Mouse (Mus musculus) limb, embryonic 10.5 days (tissue): ENCODE data around the gene Naaladl2. TPM values are rescaled to one million over a fixed set of nuclear protein-coding genes. Genes with fewer than 3 reads are reported as not detected.

Source experiments
- DNase-seq: peaks from one replicate; pipeline ENCODE4 v3.0.0-alpha.2; 2017; ENCODE audit warnings: low spot score
- H3K27ac ChIP-seq: fragments of 300-500 bp; sonication (generic); 2 replicates; pipeline ENCODE4 v1.5.1; 2016; ENCODE audit warnings: mild to moderate bottlenecking
- H3K27me3 ChIP-seq: fragments of 300-500 bp; sonication (generic); 2 replicates; pipeline ENCODE4 v1.6.1; 2016; ENCODE audit warnings: low read depth, mild to moderate bottlenecking; ENCODE audit not compliant: poor library complexity, severe bottlenecking
- H3K36me3 ChIP-seq: fragments of 300-500 bp; sonication (generic); 2 replicates; pipeline ENCODE4 v1.6.1; 2016; ENCODE audit warnings: mild to moderate bottlenecking, moderate library complexity
- H3K4me1 ChIP-seq: fragments of 300-500 bp; sonication (generic); 2 replicates; pipeline ENCODE4 v1.6.1; 2016
- H3K4me3 ChIP-seq: fragments of 300-500 bp; sonication (generic); 2 replicates; pipeline ENCODE4 v1.5.1; 2016; ENCODE audit warnings: mild to moderate bottlenecking, moderate library complexity
- H3K9me3 ChIP-seq: fragments of 300-500 bp; sonication (generic); replicated peaks from 2 replicates; pipeline ENCODE4 v1.6.1; 2016; ENCODE audit warnings: mild to moderate bottlenecking
- WGBS: fragments of 180-500 bp; shearing (Covaris S2); methylation state at CpG from one replicate; pipeline ENCODE4 v1.1.7; 2016; 5-methylcytosine and 5-hydroxymethylcytosine counted together
- polyA plus RNA-seq: library from polyadenylated mRNA; unstranded; fragments of >200 nt; fragmentation: Nextera tagmentation; extraction: Ambion mirVana; gene quantifications from 2 replicates; pipeline ENCODE4 v1.2.1, GENCODE M21; 2016

Gene Naaladl2
- polyA plus RNA-seq, result 0.34 and 0.44 TPM in 2 replicates

DNA sequence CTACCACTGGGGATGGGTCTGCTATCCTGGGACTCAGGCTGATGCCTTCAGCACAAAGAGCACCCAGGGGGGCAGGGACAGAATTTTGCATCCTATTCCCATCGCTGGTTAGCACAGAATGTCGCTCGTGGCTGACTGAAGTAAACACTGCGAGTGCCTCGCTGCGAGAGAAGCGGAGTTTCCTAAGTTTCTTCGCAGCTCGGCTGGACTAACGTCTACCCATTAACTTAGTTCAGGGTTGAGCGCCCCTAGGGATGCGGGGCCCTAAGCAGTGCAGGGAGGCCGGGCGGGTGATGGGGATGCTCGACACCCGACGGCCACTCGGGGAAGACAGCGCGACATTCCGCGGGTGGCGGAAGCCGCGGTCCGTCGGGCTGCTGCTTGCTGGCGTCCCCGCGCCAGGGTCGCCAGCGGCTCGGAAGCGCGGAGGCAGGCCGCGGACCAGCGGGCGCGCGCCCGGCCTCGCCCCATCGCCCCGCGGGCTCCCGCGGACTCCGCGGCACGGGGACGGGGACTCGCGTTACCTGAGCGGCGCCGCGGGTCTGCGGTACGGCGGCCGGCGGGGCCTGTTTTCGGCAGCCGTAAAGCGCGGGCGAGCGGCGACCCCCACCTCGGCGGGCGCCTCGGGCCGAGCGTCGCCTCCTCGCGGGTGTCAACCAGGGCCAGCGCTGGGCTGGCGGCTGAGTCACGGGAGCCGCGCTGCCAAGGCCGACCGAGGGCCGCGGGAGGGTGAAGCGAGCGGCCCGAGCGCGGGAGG lies at the start of gene Naaladl2:
Gene Naaladl2, minus strand, starts transcription at position 707 of the 757 bp plus-strand sequence.
- H3K36me3 ChIP-seq, result no peaks in the 10 kb centered on the region
- under 1% methylated on average over 85 of the region's 93 CpGs for WGBS
- peak within 1 kb of the TSS; percentile 94 for H3K27ac ChIP-seq
- H3K4me1 ChIP-seq, result peaks cover 8% of the 10 kb centered on the region
- peak within 1 kb of the TSS; percentile 67 for H3K4me3 ChIP-seq
- H3K27me3 ChIP-seq, result no peaks in the 10 kb centered on the region
- peak; percentile 78 for DNase-seq
- no peaks in the 10 kb centered on the region for H3K9me3 ChIP-seq

- DNase-seq, result no peak
- H3K9me3 ChIP-seq, result peaks cover 4% of the 10 kb centered on the region; the same call in 1 of the 2 replicates
- 93% methylated on average over 13 of the region's 13 CpGs for WGBS
- 0 out of 2 replicates have a peak, but pooled peaks cover 5% of the 10 kb centered on the region for H3K36me3 ChIP-seq
- H3K4me3 ChIP-seq, result no peak overlapping the region
- no peaks in the 10 kb centered on the region for H3K4me1 ChIP-seq
- no peaks in the 10 kb centered on the region for H3K27me3 ChIP-seq
- no peak overlapping the region for H3K27ac ChIP-seq
Observed at GRCm38 (mm10) chr3:25151721-25152120, 7.7 kb upstream of the Naaladl2 start.

GRCm38 (mm10) chr3:25147271-25147670 lies 3.2 kb upstream of the Naaladl2 start:
- Histone ChIP-seq H3K4me1 (peaks cover 8% of the 10 kb centered on the region), H3K36me3 (0 out of 2 replicates have a peak, but pooled peaks cover 5% of the 10 kb centered on the region), H3K9me3 (peaks cover 4% of the 10 kb centered on the region; the same call in 1 of the 2 replicates), H3K27ac (no peak overlapping the region), H3K27me3 (no peaks in the 10 kb centered on the region), H3K4me3 (no peak overlapping the region)
- no peak for DNase-seq

DNA sequence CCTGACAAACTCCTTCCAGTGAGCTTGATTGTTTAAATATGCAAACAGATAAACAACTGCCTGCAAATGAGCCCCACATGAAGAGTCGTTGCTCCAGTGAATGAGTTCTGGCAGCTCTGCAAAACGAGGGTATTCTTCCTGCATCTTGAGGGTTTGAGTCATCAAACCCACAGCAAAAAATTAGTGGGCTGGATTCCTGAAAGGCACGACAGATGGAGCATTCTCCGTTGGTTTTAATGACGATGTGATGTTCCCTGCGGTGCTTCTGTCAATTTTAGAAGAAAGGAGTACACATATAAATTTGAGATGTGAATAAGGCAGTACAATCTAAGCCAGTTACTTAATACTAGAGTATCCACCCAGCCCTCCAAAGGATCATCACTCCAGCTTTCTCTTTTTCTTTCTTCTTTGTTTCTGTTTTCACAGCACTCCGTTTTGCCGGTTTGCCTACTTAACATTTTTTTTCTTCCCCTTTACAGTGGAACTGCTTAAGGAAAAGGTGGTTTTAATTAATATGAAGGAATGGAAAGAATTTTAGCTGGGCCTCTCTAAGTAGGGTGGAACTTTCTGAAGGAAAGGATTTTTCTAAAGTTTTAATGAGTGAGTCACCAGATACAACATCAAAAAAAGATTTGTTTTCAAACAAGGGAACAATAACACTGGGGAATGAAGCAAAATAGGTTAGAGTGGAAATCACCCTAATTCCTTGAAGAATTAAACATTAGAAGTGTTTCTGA lies 1.1 kb upstream of the Naaladl2 start:
- DNase-seq, result no peak
- H3K36me3 ChIP-seq, result no peaks in the 10 kb centered on the region
- H3K27ac ChIP-seq, result peak overlapping the region; percentile 94
- peaks cover 8% of the 10 kb centered on the region for H3K4me1 ChIP-seq
- 18% methylated on average over 8 of the region's 8 CpGs for WGBS
- no peaks in the 10 kb centered on the region for H3K9me3 ChIP-seq
- H3K27me3 ChIP-seq, result no peaks in the 10 kb centered on the region
- H3K4me3 ChIP-seq, result peak overlapping the region; percentile 67; the same call in 1 of the 2 replicates

GRCm38 (mm10) chr3:25143111-25143510 lies 950 bp downstream of the Naaladl2 start:
- Histone ChIP-seq H3K36me3 (no peaks in the 10 kb centered on the region), H3K4me3 (peak overlapping the region; percentile 67), H3K27ac (peak overlapping the region; percentile 94), H3K4me1 (peaks cover 8% of the 10 kb centered on the region), H3K9me3 (no peaks in the 10 kb centered on the region), H3K27me3 (no peaks in the 10 kb centered on the region)
- DNase-seq, result no peak
- 61% methylated on average over 6 of the region's 6 CpGs for WGBS

- Histone ChIP-seq H3K4me1 (no peaks in the 10 kb centered on the region), H3K9me3 (no peaks in the 10 kb centered on the region), H3K4me3 (no peak overlapping the region), H3K36me3 (no peaks in the 10 kb centered on the region), H3K27ac (no peak overlapping the region), H3K27me3 (no peaks in the 10 kb centered on the region)
- WGBS, result 44% methylated on average over 3 of the region's 3 CpGs
- DNase-seq, result no peak
Observed at GRCm38 (mm10) chr3:25131848-25132247, 12.2 kb downstream of the Naaladl2 start.

DNA sequence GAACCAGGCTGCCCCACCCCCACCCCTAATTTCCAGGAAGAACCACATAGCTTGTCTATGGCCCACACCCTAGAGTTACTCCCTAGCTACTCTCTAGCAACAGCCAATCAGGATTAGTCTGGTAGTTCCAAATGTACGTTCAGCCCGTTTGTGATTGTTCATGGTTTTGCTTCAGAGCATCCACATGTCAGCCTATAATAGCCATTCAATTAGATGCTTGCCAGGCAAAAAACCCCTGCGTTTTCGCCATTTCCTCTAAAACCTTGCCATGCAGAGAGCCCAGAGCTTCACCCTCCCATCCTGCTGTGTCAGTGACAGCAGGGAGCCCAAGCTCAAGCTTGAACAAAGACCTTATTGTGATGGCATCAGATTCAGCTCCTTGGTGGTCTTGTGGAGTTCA lies 16.2 kb downstream of the Naaladl2 start:
- Histone ChIP-seq H3K27ac (no peak overlapping the region), H3K27me3 (no peaks in the 10 kb centered on the region), H3K4me1 (0 out of 2 replicates have a peak, but pooled peaks cover 2% of the 10 kb centered on the region), H3K36me3 (no peaks in the 10 kb centered on the region), H3K4me3 (no peak overlapping the region), H3K9me3 (no peaks in the 10 kb centered on the region)
- DNase-seq, result no peak
- WGBS, result 61% methylated on average over 4 of the region's 4 CpGs

GRCm38 (mm10) chr3:25124919-25125846 lies 18.9 kb downstream of the Naaladl2 start:
- Histone ChIP-seq H3K27ac (no peak overlapping the region), H3K4me1 (0 out of 2 replicates have a peak, but pooled peaks cover 2% of the 10 kb centered on the region), H3K9me3 (no peaks in the 10 kb centered on the region), H3K4me3 (no peak overlapping the region), H3K27me3 (no peaks in the 10 kb centered on the region), H3K36me3 (no peaks in the 10 kb centered on the region)
- WGBS, result 71% methylated on average over 5 of the region's 5 CpGs
- DNase-seq, result no peak

- 75% methylated on average over 4 of the region's 4 CpGs for WGBS
Observed at GRCm38 (mm10) chr3:25113107-25113506, 31.0 kb downstream of the Naaladl2 start.

GRCm38 (mm10) chr3:25108997-25109396 lies 35.1 kb downstream of the Naaladl2 start:
- no peak for DNase-seq
- Histone ChIP-seq H3K4me1 (no peaks in the 10 kb centered on the region), H3K36me3 (no peaks in the 10 kb centered on the region), H3K9me3 (no peaks in the 10 kb centered on the region), H3K4me3 (no peak overlapping the region), H3K27ac (no peak overlapping the region), H3K27me3 (no peaks in the 10 kb centered on the region)
- 82% methylated on average over 3 of the region's 3 CpGs for WGBS

More at GRCm38 (mm10) chr3:25113107-25113506, 31.0 kb downstream of the Naaladl2 start:
- Histone ChIP-seq H3K4me3 (no peak overlapping the region), H3K27ac (no peak overlapping the region), H3K9me3 (no peaks in the 10 kb centered on the region), H3K27me3 (no peaks in the 10 kb centered on the region), H3K36me3 (no peaks in the 10 kb centered on the region), H3K4me1 (no peaks in the 10 kb centered on the region)
- no peak for DNase-seq

DNA sequence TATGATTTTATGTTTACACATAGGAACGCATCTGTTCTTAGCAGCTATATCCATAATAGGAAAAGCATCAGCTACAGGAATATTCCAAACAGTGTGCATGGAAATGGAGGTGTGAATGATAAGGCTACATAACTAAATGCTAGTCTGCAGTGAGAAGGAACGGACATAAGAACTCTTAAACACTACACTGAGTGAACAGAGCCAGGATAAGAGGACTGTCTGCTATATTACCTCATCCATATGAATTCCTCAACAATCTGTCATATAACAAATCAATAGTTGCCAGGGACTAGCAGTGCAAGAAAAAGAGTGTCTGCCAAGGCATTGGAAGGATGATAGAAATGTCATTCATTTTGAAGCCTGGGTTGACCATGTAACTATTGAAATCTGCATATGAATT lies 51.1 kb downstream of the Naaladl2 start:
- H3K36me3 ChIP-seq, result no peaks in the 10 kb centered on the region
- no peak overlapping the region for H3K27ac ChIP-seq
- no peak for DNase-seq
- H3K9me3 ChIP-seq, result no peaks in the 10 kb centered on the region
- no peak overlapping the region for H3K4me3 ChIP-seq
- WGBS, result 90% methylated on average over 2 of the region's 2 CpGs
- no peaks in the 10 kb centered on the region for H3K27me3 ChIP-seq
- no peaks in the 10 kb centered on the region for H3K4me1 ChIP-seq

DNA sequence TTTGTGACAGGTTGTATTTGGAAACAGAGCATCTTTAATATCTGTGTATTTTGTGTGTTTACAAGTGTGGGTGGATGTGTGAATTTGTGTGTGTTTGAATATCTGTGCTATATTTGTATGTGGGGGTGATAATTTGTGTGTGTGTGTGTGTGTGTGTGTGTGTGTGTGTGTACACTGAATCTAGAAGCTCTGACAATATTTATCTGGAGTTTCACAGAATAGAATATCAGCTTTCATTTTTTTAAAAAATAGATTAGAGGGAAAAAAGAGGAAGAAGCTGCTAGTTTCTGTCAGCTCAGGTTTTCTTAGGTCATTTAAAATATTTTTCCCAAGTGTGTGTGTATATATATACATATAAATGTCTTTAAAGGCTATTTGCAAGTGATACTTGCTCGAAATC lies 68.3 kb downstream of the Naaladl2 start:
- H3K27ac ChIP-seq, result no peak overlapping the region
- H3K4me1 ChIP-seq, result no peaks in the 10 kb centered on the region
- no peaks in the 10 kb centered on the region for H3K36me3 ChIP-seq
- no peaks in the 10 kb centered on the region for H3K9me3 ChIP-seq
- H3K4me3 ChIP-seq, result no peak overlapping the region
- no peak for DNase-seq
- 82% methylated on average over 1 of the region's 1 CpGs for WGBS
- no peaks in the 10 kb centered on the region for H3K27me3 ChIP-seq
